Mouse (Mus musculus) testis, adult 2 months (tissue): ENCODE measurements at regions not wholly inside any gene's neighbourhood (a gene's known extent, or its start where the extent isn't known, plus 50 kb on each side); places are given as distances from the start of the nearest gene placed in this dataset.

Source experiments
- H3K27ac ChIP-seq: fragments of 200-500 bp; 2 replicates; pipeline ENCODE4 v1.5.1; 2012; ENCODE audit warnings: low read depth, low read length; ENCODE audit not compliant: control insufficient read depth, insufficient read depth
- H3K27me3 ChIP-seq: fragments of 200-500 bp; 2 replicates; pipeline ENCODE4 v1.6.1; 2012; ENCODE audit warnings: mild to moderate bottlenecking, low read length, moderate library complexity; ENCODE audit not compliant: control insufficient read depth, insufficient read depth
- H3K36me3 ChIP-seq: fragments of 200-500 bp; 2 replicates; pipeline ENCODE4 v1.6.1; 2012; ENCODE audit warnings: mild to moderate bottlenecking, low read length; ENCODE audit not compliant: control insufficient read depth, insufficient read depth
- H3K4me1 ChIP-seq: fragments of 200-500 bp; 2 replicates; pipeline ENCODE4 v1.6.1; 2012; ENCODE audit warnings: low read length; ENCODE audit not compliant: control insufficient read depth, insufficient read depth
- H3K4me3 ChIP-seq: fragments of 200-500 bp; 2 replicates; pipeline ENCODE4 v1.5.1; 2012; ENCODE audit warnings: low read depth, mild to moderate bottlenecking, low read length, moderate library complexity, mixed read lengths; ENCODE audit not compliant: control insufficient read depth
- CTCF ChIP-seq: fragments of 200-500 bp; IDR thresholded peaks from 2 replicates; pipeline ENCODE4 v1.5.1; 2012; ENCODE audit warnings: low read depth, mild to moderate bottlenecking, inconsistent platforms, low read length, moderate library complexity; ENCODE audit not compliant: control insufficient read depth, insufficient read depth, insufficient replicate concordance
- POLR2A ChIP-seq: fragments of 200-500 bp; IDR thresholded peaks from 2 replicates; pipeline ENCODE4 v1.6.1; 2012; ENCODE audit warnings: low read depth, mild to moderate bottlenecking, inconsistent platforms, low read length, moderate library complexity; ENCODE audit not compliant: control insufficient read depth

DNA sequence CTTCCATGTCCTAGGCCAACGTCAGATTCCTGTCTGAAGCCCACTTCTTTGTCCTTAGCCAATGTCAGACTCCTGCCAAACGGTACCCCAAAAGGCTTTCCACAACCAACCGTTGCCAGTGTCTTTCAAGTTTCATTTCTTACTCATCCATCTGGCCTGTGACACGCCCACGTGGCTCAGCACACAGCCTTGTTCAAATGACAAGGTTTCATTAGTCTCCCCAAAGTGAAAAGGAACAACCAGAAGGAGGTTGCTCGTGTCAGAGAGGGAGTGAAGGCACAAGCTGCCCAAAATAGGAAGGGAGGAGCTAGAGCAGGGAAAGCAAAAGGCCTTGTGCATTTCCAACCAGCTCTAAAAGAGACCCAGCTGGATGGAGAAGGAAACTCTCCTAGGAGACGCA lies 80.5 kb upstream of the Ralgps2 start:
- peak overlapping the region; percentile 66; the same call in 1 of the 2 replicates for H3K27ac ChIP-seq
- no peak overlapping the region for H3K4me3 ChIP-seq
- TF ChIP-seq CTCF (no peak), POLR2A (no peak)
- H3K27me3 ChIP-seq, result no peaks in the 10 kb centered on the region
- no peaks in the 10 kb centered on the region for H3K36me3 ChIP-seq
- peaks cover 4% of the 10 kb centered on the region for H3K4me1 ChIP-seq

- no peaks in the 10 kb centered on the region for H3K27me3 ChIP-seq
- peaks cover 4% of the 10 kb centered on the region for H3K4me1 ChIP-seq
- no peak for TF ChIP-seq CTCF
- no peak overlapping the region for H3K27ac ChIP-seq
- H3K36me3 ChIP-seq, result no peaks in the 10 kb centered on the region
- no peak overlapping the region for H3K4me3 ChIP-seq
Measured at GRCm38 (mm10) chr1:157018726-157019125, 79.3 kb upstream of the Ralgps2 start.

DNA sequence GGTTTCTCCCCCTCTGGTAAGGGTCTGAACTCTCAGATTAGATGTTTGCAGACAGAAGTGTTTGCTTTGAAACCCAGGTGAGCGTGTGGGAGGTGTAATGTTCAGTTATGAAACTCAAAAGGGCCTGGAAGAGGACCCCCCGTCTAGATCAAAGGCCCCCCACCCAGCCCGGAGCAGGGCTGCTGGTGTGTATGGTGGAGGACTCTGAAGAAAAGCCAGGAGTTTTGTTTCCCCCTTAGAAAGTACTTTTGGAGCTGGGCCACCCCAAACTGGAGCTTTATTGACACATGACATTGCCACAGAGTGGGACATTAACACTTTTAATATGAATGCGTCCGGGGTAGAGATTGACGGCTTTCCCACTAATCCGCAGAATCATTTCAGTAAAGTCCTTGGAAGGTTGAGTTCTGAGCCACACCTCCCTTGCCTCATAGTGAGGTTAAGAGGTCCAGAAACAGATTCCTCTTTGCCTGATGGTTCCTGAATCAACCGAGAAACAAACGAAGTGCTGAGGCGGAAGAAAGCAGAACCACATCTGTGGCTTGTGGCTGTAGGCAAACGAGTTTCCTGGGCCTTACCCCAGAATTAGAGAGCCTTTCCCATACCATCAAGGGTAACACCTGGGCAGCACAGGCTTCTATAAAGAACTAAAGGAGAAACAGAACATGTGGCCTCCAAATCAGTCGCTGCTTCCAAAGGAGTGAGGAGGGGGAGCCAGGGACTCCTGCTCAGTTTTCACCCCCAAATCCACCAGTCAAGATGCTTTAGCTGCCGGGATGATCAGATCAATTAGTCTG lies 78.0 kb upstream of the Ralgps2 start:
- Histone ChIP-seq H3K4me3 (no peak overlapping the region), H3K27me3 (no peaks in the 10 kb centered on the region), H3K36me3 (no peaks in the 10 kb centered on the region), H3K27ac (no peak overlapping the region), H3K4me1 (peaks cover under 1% of the 10 kb centered on the region)
- TF ChIP-seq POLR2A, result no peak
- TF ChIP-seq CTCF, result no peak

- H3K27ac ChIP-seq, result no peak overlapping the region
- no peak overlapping the region for H3K4me3 ChIP-seq
- no peaks in the 10 kb centered on the region; the same call in 1 of the 2 replicates for H3K4me1 ChIP-seq
- TF ChIP-seq POLR2A, result no peak
- TF ChIP-seq CTCF, result no peak
- no peaks in the 10 kb centered on the region for H3K36me3 ChIP-seq
- H3K27me3 ChIP-seq, result no peaks in the 10 kb centered on the region
Measured at GRCm38 (mm10) chr1:157016625-157017024, 77.2 kb upstream of the Ralgps2 start.

DNA sequence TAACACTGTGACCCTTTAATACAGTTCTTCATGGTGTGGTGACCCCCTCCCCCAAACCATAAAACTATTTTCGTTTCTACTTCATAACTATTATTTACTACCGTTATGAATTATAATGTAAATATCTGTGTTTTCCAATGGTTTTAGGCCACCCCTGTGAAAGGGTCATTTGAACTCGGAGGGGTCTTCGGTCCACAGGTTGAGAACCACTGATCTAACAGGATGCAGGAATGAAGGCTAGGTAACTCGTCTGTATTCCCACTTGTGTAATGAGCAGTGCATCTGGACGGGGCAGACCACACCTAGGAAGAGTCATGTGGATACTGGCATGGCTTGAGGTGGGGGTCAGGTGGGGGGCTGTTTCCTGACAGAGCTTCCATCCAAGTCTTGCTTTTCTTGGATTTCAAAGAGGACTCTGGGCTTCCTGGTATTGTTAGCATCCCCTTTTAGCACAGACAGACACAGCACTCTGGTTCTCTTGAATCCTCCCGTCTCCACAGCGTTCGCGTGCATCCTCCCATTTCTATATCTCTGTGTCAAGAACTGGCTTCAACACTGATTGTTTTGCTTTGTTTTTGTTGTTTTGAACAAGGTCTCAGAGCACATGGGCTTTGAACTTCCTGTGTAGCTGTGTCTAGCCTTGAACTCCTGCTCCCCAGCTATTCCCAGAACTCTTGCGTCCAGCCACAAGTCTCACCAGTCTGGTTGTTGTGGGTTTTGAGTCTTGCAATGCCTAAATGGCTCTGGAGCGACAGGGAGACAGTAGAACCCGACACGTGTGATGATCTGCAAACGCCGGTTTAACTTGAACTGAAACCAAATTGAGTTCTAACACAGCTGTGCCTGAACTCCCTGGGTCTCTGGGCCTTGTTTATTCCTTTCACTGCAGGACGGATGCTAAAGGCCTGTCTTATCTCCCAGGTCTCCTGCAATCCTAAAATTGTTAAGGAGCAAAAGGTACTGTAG lies 75.4 kb upstream of the Ralgps2 start:
- Histone ChIP-seq H3K27me3 (no peaks in the 10 kb centered on the region), H3K4me3 (no peak overlapping the region), H3K36me3 (no peaks in the 10 kb centered on the region), H3K27ac (peak overlapping the region; percentile 80), H3K4me1 (no peaks in the 10 kb centered on the region; the same call in 1 of the 2 replicates)
- TF ChIP-seq CTCF (no peak), POLR2A (no peak)

GRCm38 (mm10) chr1:157013669-157014048 lies 74.2 kb upstream of the Ralgps2 start:
- no peak for TF ChIP-seq POLR2A
- no peak for TF ChIP-seq CTCF
- peak overlapping the region; percentile 39 for H3K27ac ChIP-seq

DNA sequence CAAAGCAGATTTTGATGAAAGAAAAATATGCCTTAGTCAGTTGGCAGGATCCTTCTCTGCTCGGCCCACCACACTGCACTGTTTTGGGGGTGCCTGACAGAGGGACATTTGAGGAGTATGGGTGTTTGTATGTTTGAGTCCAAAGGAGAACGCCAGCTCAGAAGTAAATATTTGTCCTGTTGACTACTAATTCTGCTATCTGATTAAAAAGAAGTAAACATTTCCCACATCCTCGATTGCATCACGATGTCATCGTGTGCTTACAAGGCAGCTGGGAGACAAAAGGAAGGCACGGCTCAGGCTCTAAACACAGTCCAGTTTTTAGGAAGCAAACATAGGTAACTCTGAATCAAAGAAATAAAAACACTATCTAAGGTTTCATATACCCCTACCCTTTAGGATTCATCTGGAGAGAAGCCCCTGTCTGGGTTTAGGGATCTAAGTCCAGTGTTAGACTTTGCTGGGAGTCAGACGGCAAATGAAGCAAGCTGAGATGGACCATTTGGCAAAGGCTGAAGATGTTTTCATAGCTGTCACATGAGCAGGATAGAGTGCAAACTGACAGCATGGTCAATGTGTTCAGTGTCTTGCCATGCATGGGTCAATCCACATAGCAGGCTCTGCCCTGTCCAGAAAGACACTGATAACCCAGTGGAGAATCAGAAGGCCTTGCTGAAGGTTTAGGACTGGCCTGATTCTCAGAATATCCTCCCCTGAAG lies 73.7 kb upstream of the Ralgps2 start:
- Histone ChIP-seq H3K27ac (peak overlapping the region; percentile 44), H3K27me3 (no peaks in the 10 kb centered on the region), H3K4me1 (no peaks in the 10 kb centered on the region; the same call in 1 of the 2 replicates), H3K4me3 (no peak overlapping the region), H3K36me3 (no peaks in the 10 kb centered on the region)
- no peak for TF ChIP-seq POLR2A
- TF ChIP-seq CTCF, result no peak

More at GRCm38 (mm10) chr1:157013669-157014048, 74.2 kb upstream of the Ralgps2 start:
- Histone ChIP-seq H3K4me1 (no peaks in the 10 kb centered on the region; the same call in 1 of the 2 replicates), H3K4me3 (no peak overlapping the region), H3K36me3 (no peaks in the 10 kb centered on the region), H3K27me3 (no peaks in the 10 kb centered on the region)
